Mouse (Mus musculus) CH12.LX (cell line): ENCODE data around the gene Nup153. TPM values are rescaled to one million over a fixed set of nuclear protein-coding genes. Genes with fewer than 3 reads are reported as not detected.

ENCODE experiments used
- DNase-seq: peaks from one replicate; pipeline ENCODE4 v3.0.0-alpha.2; 2013; ENCODE audit errors: extremely low read depth
- H3K27ac ChIP-seq: 2 replicates; pipeline ENCODE4 v1.5.1; 2012; ENCODE audit warnings: low read depth, mild to moderate bottlenecking, control low read depth, moderate library complexity; ENCODE audit not compliant: insufficient read depth
- H3K27me3 ChIP-seq: replicated peaks from 2 replicates; pipeline ENCODE3; 2012; ENCODE audit warnings: inconsistent platforms
- H3K36me3 ChIP-seq, 2 experiments: replicated peaks in 1 of 2; 2 replicates each; pipeline versions ENCODE3 to v1.6.1; 2012; ENCODE audit warnings: inconsistent platforms in 1 of 2, low read length in 1 of 2, mild to moderate bottlenecking in 1 of 2, mixed read lengths in 1 of 2, moderate library complexity in 1 of 2; ENCODE audit not compliant: control insufficient read depth in 1 of 2, insufficient read depth in 1 of 2
- H3K4me1 ChIP-seq, 2 experiments: 2 replicates each; pipeline ENCODE4 v1.6.1; 2012; ENCODE audit warnings: inconsistent platforms in 1 of 2, moderate library complexity in 1 of 2; ENCODE audit not compliant: insufficient read depth in 2 of 2, control insufficient read depth in 1 of 2
- H3K4me2 ChIP-seq: 2 replicates; pipeline ENCODE4 v1.6.1; 2012; ENCODE audit warnings: low read depth, mild to moderate bottlenecking, control low read depth; ENCODE audit not compliant: poor library complexity, insufficient read depth, severe bottlenecking
- H3K4me3 ChIP-seq, 3 experiments: fragments of 150-350 bp in 1 of 3; sonication (generic) in 1 of 3; replicated peaks in 1 of 3; 2 replicates each; pipeline versions ENCODE3 to v1.5.1; 2011 to 2012; ENCODE audit warnings: low read depth in 2 of 3, low read length in 2 of 3, mild to moderate bottlenecking in 2 of 3, moderate library complexity in 2 of 3, control low read depth in 1 of 3, improper control_type of control experiment in 1 of 3, inconsistent platforms in 1 of 3, mixed read lengths in 1 of 3; ENCODE audit not compliant: poor library complexity in 1 of 3
- H3K79me2 ChIP-seq: replicated peaks from 2 replicates; pipeline ENCODE4 v1.6.1; 2012; ENCODE audit warnings: mild to moderate bottlenecking, moderate library complexity; ENCODE audit not compliant: control insufficient read depth, poor library complexity, insufficient read depth, severe bottlenecking; ENCODE audit errors: extremely low read depth
- H3K9ac ChIP-seq: 2 replicates; pipeline ENCODE4 v1.6.1; 2012; ENCODE audit warnings: low read depth, mild to moderate bottlenecking, control low read depth, moderate library complexity; ENCODE audit not compliant: insufficient read depth
- H3K9me3 ChIP-seq: replicated peaks from 2 replicates; pipeline ENCODE3; 2012; ENCODE audit warnings: low read length, inconsistent platforms, mixed read lengths
- CHD1 ChIP-seq: IDR thresholded peaks from 2 replicates; pipeline ENCODE4 v1.6.1; 2012; ENCODE audit warnings: low read depth, low read length, improper control_type of control experiment, inconsistent platforms
- CTCF ChIP-seq, 2 experiments: IDR thresholded peaks in 1 of 2; conservative IDR thresholded peaks in 1 of 2; 2 replicates each; pipeline ENCODE4 v1.5.1; 2011 to 2012; ENCODE audit warnings: low read depth in 2 of 2, low read length in 2 of 2, improper control_type of control experiment in 1 of 2, inconsistent platforms in 1 of 2, mild to moderate bottlenecking in 1 of 2, moderate library complexity in 1 of 2
- ELF1 ChIP-seq: IDR thresholded peaks from 2 replicates; pipeline ENCODE4 v1.6.1; 2014; ENCODE audit warnings: low read depth, mild to moderate bottlenecking, inconsistent platforms, low read length, improper control_type of control experiment
- EP300 ChIP-seq: IDR thresholded peaks from 2 replicates; pipeline ENCODE4 v1.6.1; 2011; ENCODE audit warnings: low read length, improper control_type of control experiment
- IRF4 ChIP-seq: IDR thresholded peaks from 2 replicates; pipeline ENCODE4 v1.6.1; 2014; ENCODE audit warnings: low read depth, mild to moderate bottlenecking, inconsistent platforms, low read length, improper control_type of control experiment
- MAFK ChIP-seq: IDR thresholded peaks from 2 replicates; pipeline ENCODE4 v1.6.1; 2011; ENCODE audit warnings: low read length, improper control_type of control experiment; ENCODE audit not compliant: insufficient replicate concordance
- MAX ChIP-seq: IDR thresholded peaks from 2 replicates; pipeline ENCODE4 v1.6.1; 2011; ENCODE audit warnings: low read length, improper control_type of control experiment
- MAZ ChIP-seq: IDR thresholded peaks from 2 replicates; pipeline ENCODE4 v1.6.1; 2012; ENCODE audit warnings: low read depth, mild to moderate bottlenecking, inconsistent platforms, low read length, improper control_type of control experiment, moderate library complexity
- MXI1 ChIP-seq: IDR thresholded peaks from 2 replicates; pipeline ENCODE4 v1.6.1; 2011; ENCODE audit warnings: mild to moderate bottlenecking, low read depth, low read length, improper control_type of control experiment
- MYC ChIP-seq: IDR thresholded peaks from 2 replicates; pipeline ENCODE4 v1.6.1; 2011; ENCODE audit warnings: low read depth, mild to moderate bottlenecking, improper control_type of control experiment, low read length
- NELFE ChIP-seq: IDR thresholded peaks from 2 replicates; pipeline ENCODE4 v1.6.1; 2011; ENCODE audit warnings: low read depth, low read length, improper control_type of control experiment
- NRF1 ChIP-seq: IDR thresholded peaks from 2 replicates; pipeline ENCODE4 v1.6.1; 2014; ENCODE audit warnings: low read depth, mild to moderate bottlenecking, inconsistent platforms, low read length, improper control_type of control experiment, moderate library complexity
- PAX5 ChIP-seq: IDR thresholded peaks from 2 replicates; pipeline ENCODE4 v1.6.1; 2012; ENCODE audit warnings: low read length, inconsistent platforms, mixed read lengths
- POLR2AphosphoS2 ChIP-seq: IDR thresholded peaks from 2 replicates; pipeline ENCODE4 v1.6.1; 2011; ENCODE audit warnings: low read depth, low read length, improper control_type of control experiment
- RCOR1 ChIP-seq: conservative IDR thresholded peaks from 2 replicates; pipeline ENCODE4 v1.6.1; 2012; ENCODE audit warnings: low read depth, mild to moderate bottlenecking, inconsistent platforms, low read length, improper control_type of control experiment
- SMC3 ChIP-seq: IDR thresholded peaks from 2 replicates; pipeline ENCODE4 v1.6.1; 2011; ENCODE audit warnings: low read depth, low read length, improper control_type of control experiment
- UBTF ChIP-seq: IDR thresholded peaks from 2 replicates; pipeline ENCODE4 v1.6.1; 2012; ENCODE audit warnings: low read depth, mild to moderate bottlenecking, inconsistent platforms, low read length, improper control_type of control experiment, moderate library complexity
- USF2 ChIP-seq: conservative IDR thresholded peaks from 2 replicates; pipeline ENCODE4 v1.6.1; 2011; ENCODE audit warnings: low read depth, low read length, improper control_type of control experiment
- ZC3H11A ChIP-seq: IDR thresholded peaks from 2 replicates; pipeline ENCODE4 v1.6.1; 2012; ENCODE audit warnings: low read depth, mild to moderate bottlenecking, inconsistent platforms, low read length, improper control_type of control experiment
- ZMIZ1 ChIP-seq: IDR thresholded peaks from 2 replicates; pipeline ENCODE4 v1.6.1; 2012; ENCODE audit warnings: low read depth, mild to moderate bottlenecking, inconsistent platforms, low read length, improper control_type of control experiment
- dilution Hi-C: fragments of 300-500 bp; cut with MboI; formaldehyde crosslinking; loops from 2 replicates; pipeline ENCODE4 v1.14.3; 2020; ENCODE audit warnings: low sequenced_read_pairs; ENCODE audit not compliant: extremely low pct_unique_long_range_greater_than_20kb, extremely low pct_ligation_motif_present
- in situ Hi-C: fragments of 300-500 bp; cut with MboI; formaldehyde crosslinking; loops from 3 replicates; pipeline ENCODE4 v1.14.3; 2019; ENCODE audit warnings: low sequenced_read_pairs, low pct_ligation_motif_present, low pct_unique_long_range_greater_than_20kb, mixed read lengths
- polyA plus RNA-seq: library from polyadenylated mRNA; unstranded; fragments of >175 nt; gene quantifications from 2 replicates; pipeline ENCODE4 v1.2.1, GENCODE M21; 2012; ENCODE audit warnings: low read depth; ENCODE audit not compliant: insufficient read length
- total RNA-seq, 2 experiments: library from RNA; depleted of rRNA; stranded (reverse); fragments of 300-350 nt in 1 of 2; fragments of >200 nt in 1 of 2; gene quantifications; 2 replicates each; pipeline ENCODE4 v1.2.3; 2012 to 2014

The Nup153 gene
- total and polyA plus RNA-seq, 3 experiments, result 60.6 to 118 (median 91.5) TPM

DNA sequence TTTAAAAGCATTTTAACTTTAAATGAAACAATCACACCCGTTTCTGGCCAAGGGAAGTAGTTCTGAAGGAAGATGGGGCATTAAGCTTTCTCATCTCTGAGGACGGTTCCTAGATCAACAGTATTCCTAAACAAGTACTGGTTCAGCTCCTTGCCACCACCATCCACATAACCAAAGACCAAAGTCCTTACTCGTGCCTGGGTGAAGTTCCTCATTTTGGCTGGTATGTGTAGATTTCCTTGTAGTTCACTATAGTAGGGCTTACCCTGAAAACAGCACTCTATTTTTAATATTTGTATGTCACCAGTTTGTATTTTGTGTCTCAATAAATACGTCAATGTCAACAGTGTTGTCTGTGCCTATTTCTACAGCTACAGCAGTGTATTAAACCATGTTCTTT lies 50.0 kb downstream of the Nup153 start:
- Histone ChIP-seq H3K9me3 (no peaks in the 10 kb centered on the region), H3K4me2 (no peak overlapping the region), H3K4me1 (no peaks in the 10 kb centered on the region), H3K36me3 (peaks cover 42 to 77% of the 10 kb centered on the region in 2 experiments), H3K9ac (no peak overlapping the region), H3K27me3 (no peaks in the 10 kb centered on the region), H3K27ac (no peak overlapping the region), H3K79me2 (no peaks in the 10 kb centered on the region; the same call in 1 of the 2 replicates), H3K4me3 (no peak overlapping the region)
- dilution Hi-C loops (no loop called here), in situ Hi-C loops (no loop called here)
- TF ChIP-seq MAZ, result no peak
- DNase-seq, result no peak

DNA sequence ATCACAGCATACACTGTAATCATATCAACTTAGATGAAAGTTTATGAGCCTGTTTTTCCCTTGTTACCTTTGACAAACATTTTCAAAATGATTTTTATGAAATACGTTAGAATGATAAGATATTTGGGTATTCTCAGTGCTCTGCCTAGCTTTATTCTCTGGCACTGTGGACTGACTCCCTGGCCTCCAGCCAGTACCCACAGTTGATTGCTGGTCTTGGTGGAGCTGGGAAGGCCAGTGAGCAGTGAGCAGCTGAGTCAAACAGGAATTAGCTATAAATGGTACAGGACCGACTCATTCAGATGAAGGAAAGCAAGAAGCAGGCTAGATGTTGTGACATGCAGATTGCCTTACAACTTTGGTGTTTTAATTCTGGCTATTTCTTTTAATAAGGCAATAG lies 53.1 kb downstream of the Nup153 start:
- in situ Hi-C loops, result loop anchor here (25.0 kb wide), 1 partner anchor 1137 kb away; no protein-coding TSS in a partner anchor
- Histone ChIP-seq H3K4me1 (peaks cover 4 to 8% of the 10 kb centered on the region in 2 experiments; a peak in 2 of 4 replicates), H3K79me2 (peaks cover 11% of the 10 kb centered on the region), H3K4me3 (no peak overlapping the region), H3K9ac (no peak overlapping the region), H3K4me2 (no peak overlapping the region), H3K27me3 (no peaks in the 10 kb centered on the region), H3K27ac (no peak overlapping the region), H3K36me3 (peaks cover 33 to 65% of the 10 kb centered on the region in 2 experiments), H3K9me3 (no peaks in the 10 kb centered on the region)
- DNase-seq, result no peak
- TF ChIP-seq USF2 (no peak), NRF1 (no peak), MAFK (no peak), MAX (no peak), PAX5 (no peak), CTCF (conservative IDR thresholded peaks at IDR 0.05 in 1 of 2, IDR thresholded peaks at IDR 0.05 in 1 of 2; ENCODE audit: low read depth in 2 of 2, low read length in 2 of 2) (no peak), POLR2AphosphoS2 (no peak; the same call in 1 of the 2 replicates), IRF4 (no peak), MYC (no peak), CHD1 (no peak), RCOR1 (no peak), ELF1 (no peak), SMC3 (no peak), NELFE (no peak), MAZ (no peak), EP300 (no peak), MXI1 (no peak), UBTF (no peak), ZC3H11A (no peak), ZMIZ1 (no peak)
- dilution Hi-C loops, result no loop called here
